Mouse (Mus musculus) left cerebral cortex, adult 9 months (tissue): ENCODE data around the gene Pik3cb.

Experiments
- DNase-seq, 2 experiments: peaks; one replicate each; pipeline ENCODE4 v3.0.0; 2022; ENCODE audit warnings: low spot score in 2 of 2

The Pik3cb gene

DNA sequence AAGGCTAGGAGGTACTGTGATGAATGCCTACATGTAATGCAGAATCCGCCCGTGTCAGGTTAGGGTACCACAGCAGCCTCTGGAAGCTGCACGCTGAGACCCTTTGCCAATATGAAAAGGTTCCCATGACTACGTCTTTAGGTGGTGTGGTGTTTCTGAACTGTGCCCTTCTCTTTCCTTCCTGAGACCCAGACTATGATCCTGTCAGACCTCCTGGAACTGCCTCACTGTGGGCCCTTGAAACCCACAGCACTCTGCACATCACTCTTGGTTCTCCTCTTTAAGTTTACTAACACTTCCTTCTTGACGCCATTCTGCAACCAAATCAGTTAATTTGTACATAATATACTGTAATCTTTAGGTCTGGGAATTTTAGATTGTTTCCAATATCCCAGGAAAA lies 58.7 kb downstream of the Pik3cb start:
- DNase-seq = no peak

DNA sequence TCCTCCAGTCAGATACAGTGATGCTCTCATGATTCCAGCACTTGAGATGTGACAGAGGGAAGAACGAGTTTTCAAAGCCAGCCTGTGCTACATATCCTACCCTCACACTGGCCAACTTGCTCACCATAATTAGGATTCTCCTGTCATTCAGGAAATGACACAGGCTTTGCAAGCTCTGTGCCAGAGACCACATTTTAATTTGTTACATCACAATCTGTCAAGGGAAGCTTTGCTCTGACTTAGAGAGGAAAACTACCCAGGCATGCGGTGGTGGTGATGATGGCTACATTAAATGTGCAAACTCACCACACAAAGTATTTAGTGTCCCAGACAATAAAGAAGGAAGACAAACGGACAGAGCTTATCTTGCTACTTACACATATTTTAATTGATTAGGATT lies 59.1 kb downstream of the Pik3cb start:
- no peak for DNase-seq

DNA sequence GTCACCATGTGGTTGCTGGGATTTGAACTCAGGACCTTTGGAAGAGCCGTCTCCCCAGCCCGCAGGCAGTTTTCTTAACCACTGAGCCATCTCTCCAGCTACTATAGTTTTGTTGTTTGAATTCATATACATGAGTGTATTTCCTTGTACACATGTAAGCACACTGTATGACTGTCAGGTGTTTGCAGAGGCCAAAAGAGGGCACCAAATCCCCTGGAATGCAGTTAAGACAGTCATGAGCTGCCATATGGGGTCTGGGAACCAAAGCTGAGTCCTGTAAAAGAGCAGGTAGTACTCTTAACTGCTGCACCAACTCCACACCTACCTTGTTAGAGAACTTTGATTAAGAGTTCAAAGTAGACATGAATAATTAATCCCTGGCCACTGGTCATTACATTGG lies 59.8 kb downstream of the Pik3cb start:
- DNase-seq = no peak

DNA sequence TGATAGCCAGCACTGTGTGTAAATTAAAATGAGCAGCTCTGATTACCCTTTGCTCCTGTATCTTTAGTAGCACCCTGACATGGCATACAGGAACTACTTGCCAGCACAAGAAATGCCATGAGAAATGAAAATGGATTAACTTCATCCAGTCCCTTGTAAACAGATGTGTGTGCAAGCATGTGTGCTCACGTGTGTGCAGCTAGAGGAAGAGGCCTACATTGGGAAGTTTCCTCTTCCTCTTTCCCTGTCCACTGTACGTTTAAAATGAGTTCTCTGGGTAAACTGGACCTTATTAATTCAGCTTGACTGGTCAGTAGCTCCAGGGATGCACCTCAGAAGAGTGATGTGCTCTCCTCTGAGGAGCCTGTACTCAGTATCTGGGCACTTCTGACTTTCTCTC lies 66.0 kb downstream of the Pik3cb start:
- no peak for DNase-seq

DNA sequence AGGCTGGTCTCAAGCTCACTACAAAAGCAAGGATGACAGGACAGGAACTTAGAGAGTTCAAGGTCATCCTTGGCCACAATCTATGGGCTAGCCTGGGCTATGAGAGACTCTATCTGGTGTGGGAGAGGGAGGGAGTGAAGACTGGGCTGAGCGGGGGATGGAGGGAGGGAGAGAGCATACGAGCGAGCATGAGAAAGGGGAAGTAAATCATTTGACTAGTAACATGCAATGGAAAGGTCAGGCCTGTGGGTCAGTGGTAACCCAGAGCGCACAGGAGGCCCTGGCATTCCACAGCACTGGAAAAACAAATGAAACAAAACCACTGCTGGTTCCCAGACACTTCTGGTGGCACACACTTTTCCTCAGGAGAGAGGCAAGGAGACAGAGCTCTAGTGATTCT lies 67.9 kb downstream of the Pik3cb start:
- no peak for DNase-seq

DNA sequence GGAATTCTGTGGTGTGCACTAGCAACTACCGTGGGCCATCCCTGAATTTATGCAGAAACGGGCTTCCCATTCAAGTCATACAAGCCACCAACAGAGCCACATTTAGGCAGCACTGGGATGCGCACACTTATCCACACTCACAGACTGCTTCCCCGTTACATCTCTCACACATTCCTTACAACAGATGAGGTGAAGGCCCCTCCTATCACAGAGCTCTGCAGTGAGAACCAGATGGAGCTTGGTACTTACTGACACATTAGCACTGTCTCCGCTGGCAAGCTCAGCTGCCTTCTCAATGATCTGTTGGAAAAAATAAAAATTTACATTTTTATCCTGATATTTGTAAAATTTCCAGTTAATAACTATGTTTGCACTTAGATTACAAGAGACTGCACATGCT lies 75.1 kb downstream of the Pik3cb start:
- DNase-seq = no peak

DNA sequence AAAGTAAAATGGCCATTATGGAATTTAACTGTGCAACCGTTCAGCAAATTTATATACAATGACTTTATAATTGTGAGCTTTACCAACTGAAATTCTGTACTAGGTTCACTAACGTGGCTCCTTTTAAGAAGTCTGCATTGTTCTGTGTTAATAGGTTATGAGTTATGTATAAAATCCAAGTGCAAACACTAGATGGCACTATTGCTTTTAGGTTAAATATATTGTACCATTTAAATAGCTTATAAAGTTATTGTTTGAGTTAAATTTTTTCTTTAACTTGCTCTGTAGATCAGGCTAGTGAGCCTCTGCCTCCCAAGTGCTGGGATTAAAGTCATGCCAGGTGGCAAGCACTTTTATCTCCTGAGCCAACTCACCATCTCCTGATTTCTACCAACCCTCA lies 76.2 kb downstream of the Pik3cb start:
- DNase-seq = no peak

DNA sequence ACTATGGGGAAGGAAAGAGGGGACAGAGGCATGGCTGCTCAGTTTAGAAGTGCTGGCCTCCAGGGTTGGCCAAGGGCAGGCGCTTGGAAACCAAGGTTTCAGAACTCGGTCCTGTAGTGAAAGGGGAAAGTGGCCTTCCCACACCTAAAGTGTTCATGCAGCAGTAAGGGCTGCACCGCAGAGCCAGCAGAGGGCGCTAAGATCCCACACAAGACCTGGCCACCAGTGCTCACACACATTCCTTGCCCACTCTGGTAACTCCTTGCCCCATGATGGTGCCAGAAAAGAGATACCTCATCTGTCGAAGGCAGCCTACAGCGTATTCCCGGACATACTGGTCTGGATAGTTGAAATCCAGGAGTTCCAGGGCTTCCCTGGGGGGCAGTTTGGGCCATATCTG lies 77.9 kb downstream of the Pik3cb start:
- DNase-seq = peak; percentile 16 to 80

DNA sequence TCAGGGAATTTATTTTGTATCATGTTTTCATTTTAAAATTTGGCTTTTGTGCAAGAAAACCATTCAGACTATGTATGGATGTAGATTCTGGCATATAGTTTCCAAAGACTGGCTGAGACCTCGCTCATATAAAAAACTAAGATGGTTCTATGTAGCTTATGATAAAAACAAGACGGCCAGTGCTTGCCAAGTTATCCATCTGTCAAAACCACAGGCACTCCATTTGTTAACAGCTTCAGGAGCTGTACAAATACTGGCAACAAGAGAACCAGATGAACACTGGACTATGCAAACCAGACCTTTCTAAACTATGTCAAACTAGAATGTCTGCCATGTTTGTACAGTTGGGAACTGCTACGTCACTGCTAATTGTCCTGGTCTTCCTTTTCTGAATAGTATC lies 82.7 kb downstream of the Pik3cb start:
- DNase-seq = no peak

DNA sequence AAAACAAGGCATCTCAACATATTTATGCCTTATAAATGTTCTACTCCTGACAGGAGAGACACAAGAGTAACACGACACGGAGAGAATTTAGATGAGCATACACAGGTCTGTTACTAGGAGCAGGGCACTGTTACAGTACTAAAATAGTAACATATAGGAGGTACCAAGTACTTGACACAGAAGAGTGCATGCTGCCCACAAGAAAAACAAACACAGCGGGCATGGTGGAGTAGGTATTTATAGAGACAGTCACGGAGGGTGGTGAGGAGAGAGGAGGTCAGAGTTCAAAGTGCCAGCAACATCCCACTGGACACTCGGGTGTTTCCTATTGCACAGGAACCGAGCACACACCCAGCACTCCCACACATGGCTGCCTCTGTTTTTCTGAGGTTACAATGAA lies 90.7 kb downstream of the Pik3cb start:
- DNase-seq = no peak

DNA sequence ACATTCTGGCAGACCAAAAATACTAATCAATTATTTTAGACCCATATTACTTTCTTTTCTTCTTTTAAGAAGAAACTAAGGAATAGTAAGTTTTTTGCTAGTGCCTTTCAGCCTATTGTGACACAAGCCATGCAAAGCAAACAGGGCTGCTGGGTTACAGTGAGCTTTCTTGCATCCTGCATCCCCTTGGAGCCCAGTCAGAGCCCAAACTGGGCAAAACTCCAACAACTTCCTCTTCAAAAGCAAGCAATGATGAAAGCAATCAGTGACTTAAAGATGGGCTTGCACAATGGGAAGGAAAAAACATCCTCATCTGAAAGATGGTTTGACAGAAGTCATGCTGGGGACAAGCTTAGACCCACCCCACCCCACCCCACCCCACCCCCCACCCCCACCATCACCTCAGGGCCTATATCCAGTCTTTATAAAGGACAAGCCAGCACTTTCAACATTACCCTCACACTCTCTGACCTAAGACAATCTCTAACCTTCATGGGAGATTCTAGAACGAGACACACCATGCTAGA lies 91.6 kb downstream of the Pik3cb start:
- no peak for DNase-seq

DNA sequence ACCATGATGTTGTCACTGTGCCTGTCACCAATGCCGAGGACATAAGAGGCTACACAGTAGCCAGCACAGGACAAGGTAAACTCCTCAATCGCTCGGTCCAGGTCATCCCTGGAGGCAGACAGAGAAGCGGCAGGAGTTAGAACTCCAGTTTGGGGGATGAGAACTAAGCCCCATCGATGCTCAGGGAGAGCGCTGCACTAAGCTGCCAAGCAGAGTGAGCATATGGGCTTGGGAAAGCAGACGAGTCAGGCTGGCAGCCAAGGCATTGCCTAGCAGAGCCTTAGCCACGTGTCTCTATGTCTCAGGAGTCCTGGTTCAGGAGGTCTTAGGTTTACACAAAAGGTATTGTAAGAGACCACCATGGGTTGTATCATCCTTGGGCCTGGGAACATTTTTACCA lies 95.7 kb downstream of the Pik3cb start:
- DNase-seq = no peak

DNA sequence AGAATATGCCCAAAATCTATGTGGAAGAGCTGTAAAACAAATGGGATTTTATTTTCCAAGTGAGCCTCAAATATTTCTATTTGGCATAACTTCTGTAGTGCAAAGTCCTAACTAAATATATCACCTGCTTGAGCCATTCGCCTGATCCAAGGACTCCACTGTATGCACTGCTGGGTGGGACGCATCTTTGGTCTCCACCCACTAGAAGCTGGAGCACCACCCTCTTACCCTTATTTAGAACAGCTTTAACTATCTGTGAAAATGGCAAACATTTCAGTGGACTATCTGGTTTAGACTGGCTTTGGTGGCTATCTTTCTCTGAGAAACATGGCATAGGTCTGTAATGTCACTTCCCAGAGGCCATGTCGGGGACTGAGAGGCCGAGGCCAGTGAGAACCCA lies 97.8 kb downstream of the Pik3cb start:
- DNase-seq = no peak

DNA sequence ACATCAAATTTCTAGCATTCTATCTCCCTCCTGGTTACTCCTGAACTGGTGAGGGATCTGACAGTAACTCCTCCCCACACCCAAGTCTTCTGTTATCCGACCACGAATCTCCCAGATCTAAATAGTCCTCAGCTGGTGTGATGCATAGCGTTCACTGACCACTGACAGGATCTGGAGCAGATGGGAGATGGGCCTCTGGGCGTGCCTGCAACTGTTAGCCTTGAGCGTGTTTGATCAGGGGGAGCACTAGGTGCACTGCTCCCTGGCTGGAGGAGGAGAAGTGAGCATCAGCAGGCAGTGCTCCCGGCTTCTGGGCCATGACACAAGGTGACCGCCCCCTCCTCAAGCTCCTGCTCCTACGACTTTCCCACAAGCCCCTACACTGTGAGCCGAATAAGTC lies 98.4 kb downstream of the Pik3cb start:
- no peak for DNase-seq

DNA sequence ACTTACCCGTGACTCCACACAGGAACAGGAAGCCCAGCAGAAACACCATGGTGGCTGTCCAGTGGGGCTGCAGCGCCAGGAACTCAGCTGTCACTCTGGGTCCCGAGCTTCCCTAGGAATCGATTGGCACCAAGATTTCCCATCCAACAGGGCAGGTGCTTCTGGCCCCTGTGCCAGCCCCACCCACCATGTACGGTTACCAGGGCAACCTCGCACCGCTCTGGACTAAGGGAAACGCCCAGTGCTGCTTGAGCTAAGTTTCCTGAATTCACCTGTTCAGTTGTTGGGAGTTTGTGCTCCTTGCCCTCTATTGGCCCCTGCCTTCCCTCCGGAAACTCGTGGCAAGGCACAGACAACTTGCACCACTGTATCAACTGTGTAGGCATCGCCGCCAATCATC lies 104.8 kb downstream of the Pik3cb start, which contains the start of gene Gm1123:
TSS of gene Gm1123 (minus strand) at position 141 of the 400 bp plus-strand sequence.
- DNase-seq = no peak

DNA sequence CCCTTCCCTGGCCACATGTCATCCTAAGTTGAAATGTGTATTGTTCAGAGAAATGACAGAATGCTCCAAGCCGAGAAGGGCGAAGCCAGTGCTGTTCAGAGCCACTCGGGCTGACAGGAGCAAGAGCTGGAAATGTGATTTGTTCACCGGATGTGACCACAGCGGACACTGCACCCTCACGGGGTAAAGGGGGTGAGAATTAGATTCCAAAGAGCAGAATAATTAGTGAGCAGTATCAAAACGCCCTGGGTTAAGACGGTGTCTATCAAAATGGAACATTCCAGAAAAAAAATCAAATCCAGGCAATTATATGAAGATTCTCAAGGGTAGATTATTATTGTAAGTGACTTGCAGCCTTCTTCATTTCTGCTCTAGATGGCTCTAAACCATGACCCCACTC lies 106.3 kb downstream of the Pik3cb start:
- no peak for DNase-seq

DNA sequence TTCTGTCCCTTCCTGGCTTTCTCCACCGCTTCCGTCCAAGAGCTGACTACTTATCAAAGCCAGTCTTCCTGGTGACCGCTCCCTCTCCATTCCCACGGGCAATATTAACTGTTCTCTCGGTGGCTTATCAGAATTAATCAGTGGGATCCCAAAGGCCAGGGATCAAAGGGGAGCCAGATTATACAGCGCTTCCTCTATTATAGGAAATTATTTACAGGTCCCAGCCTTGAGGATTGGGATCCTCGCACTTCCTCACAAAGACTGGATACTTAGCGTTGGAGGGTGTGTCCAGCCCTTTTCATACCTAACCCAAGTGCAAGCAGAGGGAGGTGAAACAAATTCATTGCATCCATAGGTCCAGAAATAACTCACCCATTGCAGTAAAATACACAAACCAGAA lies 108.4 kb downstream of the Pik3cb start:
- DNase-seq = no peak

DNA sequence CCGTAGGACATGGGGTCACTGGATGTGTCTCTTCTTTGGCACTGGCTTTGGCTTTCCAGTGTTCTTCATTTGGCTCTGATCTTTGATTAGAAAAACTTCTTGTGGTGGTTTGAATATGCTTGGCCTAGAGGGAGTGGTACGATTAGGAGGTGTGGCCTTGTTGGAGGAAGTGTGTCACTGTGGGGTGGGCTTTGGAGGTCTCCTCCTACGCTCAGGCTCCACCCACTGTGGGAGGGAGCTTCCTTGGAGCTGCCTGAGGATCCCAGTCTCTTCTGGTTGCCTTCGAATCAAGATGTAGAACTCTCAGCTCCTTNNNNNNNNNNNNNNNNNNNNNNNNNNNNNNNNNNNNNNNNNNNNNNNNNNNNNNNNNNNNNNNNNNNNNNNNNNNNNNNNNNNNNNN lies 118.7 kb downstream of the Pik3cb start:
- DNase-seq = no peak

DNA sequence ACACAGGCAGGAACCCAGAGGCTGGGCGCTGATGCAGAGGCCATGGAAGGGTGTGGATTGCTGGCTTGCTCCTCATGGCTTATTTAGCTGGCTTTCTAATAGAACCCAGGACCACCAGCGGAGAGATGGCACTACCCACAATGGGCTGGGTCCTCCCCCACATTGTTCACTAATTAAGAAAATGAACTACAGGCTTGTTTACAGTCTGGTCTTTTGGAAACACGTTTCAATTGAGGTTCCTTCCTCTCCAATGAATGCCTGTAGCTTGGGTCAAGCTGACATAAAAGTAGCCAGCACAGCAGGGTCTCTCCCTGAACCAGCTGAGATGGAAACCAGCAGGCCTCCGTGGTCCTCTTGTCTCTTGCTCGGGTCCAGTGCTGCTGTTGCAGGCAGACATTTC lies 119.3 kb downstream of the Pik3cb start:
- DNase-seq = no peak

DNA sequence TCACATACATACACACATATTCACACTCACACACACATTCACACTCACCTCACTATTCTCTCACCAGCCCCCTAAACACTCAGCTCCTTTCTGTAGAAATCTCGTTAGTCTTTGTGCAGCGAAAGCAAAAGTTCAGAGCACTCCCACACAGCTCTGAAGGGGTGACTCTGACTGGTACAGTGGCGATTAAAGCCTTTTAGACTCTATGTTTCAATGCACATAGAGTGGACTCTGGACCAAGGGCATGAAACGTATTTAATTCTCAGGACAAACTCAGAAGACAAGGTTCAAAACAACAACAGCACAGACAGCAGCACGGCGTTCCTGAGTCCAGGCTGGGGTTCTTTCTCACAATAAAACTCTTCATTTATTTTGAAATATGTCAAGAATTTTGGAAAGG lies 122.7 kb downstream of the Pik3cb start:
- DNase-seq = no peak

DNA sequence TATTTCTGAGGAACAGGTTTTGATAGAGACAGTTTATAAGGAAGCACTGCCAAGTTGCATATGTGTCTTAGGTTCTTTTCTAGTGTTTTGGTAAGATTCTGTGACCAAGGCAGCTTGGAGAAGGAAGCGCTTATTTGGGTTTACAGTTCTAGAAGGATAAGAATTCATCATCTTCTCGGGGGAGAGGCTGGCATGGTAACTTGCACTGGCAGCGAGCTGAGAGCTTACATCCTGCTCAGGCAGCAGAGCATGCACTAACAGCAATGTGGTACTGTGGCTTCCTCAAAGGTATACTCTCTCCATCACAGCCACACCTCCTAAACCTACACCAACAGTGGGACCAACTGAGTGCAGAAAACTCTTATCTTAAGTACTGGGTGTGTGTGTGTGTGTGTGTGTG lies 123.7 kb downstream of the Pik3cb start:
- peak in 1 of 2 experiments; percentile 23 for DNase-seq

DNA sequence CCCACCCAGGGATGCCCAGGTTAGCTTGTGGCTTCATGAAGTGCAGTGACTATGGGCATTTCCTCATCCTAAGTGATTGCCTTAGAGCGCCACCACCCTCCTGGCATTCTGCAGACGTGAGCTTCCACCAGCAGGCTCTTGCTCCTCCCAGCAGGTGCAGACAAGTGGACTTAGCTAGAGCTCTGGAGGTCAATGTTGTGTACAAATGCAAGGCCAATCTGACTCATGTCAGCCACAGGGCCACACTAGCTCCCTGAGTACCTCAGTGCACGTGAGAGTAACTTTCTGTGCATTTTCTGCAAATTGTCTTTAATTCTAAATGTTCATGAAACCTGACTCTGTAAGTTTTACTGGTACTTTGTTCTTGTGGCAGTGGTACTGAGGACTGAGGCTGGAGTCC lies 124.1 kb downstream of the Pik3cb start:
- DNase-seq = no peak

DNA sequence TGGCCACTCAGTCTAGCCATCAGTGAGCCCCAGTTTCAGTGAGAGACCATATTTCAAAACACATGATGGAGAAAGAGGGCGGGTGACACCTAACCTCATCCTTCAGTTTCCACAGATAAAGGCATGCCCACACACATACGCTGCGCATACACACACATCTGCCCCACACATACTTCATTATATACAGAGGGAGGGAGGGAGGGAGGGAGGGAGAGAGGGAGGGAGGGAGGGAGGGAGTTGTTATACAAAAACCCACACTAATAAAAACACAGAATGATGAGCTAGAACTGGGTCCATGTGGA lies 130.6 kb downstream of the Pik3cb start:
- DNase-seq = no peak

DNA sequence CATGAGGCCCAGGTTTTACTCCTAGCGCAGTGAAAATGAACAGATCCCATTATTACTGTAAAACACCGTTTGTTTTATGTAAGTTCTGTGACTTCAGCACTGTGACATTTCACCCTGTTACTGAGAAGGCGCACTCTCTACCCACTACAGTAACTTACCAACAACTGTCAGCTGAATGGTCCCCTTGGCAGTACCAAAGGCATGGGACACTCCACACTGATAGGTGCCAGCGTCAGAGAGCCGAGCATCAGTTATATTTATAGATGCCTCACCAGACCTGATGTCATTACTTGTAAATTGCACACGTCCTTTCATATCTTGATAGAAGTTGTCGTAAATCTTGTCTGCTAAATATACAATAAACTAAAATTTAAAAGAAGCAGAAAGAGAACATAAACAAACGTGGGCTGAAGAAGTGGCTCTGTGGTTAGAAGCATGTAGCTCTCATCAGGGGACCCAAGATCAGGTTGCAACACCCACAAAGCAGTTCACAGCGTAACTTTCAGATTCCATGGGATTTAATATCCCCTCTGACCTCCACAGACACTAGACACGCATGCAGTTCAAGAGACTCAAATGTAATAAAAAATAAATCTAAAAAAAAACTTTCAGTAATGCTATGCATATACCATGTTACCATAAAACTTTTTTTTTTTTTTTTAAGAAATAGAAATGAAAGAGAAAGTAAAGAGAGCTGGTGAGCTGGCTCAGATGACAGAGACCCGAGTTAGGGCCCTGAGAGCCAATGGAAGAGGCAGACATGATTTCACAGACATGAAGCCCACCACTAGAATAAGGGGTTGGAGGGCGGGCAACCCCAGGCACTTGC lies 131.1 kb downstream of the Pik3cb start:
- DNase-seq = no peak
